Mouse (Mus musculus) lung, adult 2 months (tissue): ENCODE measurements around the gene Epha1. TPM values are rescaled to one million over a fixed set of nuclear protein-coding genes. Genes with fewer than 3 reads are reported as not detected.

ENCODE experiments used
- DNase-seq: peaks from one replicate; pipeline ENCODE4 v3.0.0; 2022
- H3K4me1 ChIP-seq: fragments of 200-500 bp; 2 replicates; pipeline ENCODE4 v1.6.1; 2011; ENCODE audit warnings: low read length; ENCODE audit not compliant: control insufficient read depth, insufficient read depth
- H3K4me3 ChIP-seq: fragments of 200-500 bp; replicated peaks from 2 replicates; pipeline ENCODE3; 2011; ENCODE audit warnings: low read depth, mild to moderate bottlenecking, control low read depth, low read length; ENCODE audit errors: extremely low read depth
- CTCF ChIP-seq: fragments of 200-500 bp; IDR thresholded peaks from 2 replicates; pipeline ENCODE4 v1.5.1; 2011; ENCODE audit warnings: mild to moderate bottlenecking, low read length, control low read depth; ENCODE audit not compliant: insufficient read depth
- POLR2A ChIP-seq: fragments of 200-500 bp; IDR thresholded peaks from 2 replicates; pipeline ENCODE4 v1.6.1; 2011; ENCODE audit warnings: low read depth, mild to moderate bottlenecking, control low read depth, low read length, borderline replicate concordance; ENCODE audit errors: extremely low read depth
- WGBS: fragments of 180-500 bp; shearing (Covaris S2); methylation state at CpG from one replicate; pipeline ENCODE4 v1.1.7; 2018; 5-methylcytosine and 5-hydroxymethylcytosine counted together
- polyA plus RNA-seq: library from polyadenylated mRNA; depleted of rRNA; stranded (reverse); fragments of >200 nt; gene quantifications from 2 replicates; pipeline ENCODE4 v1.2.3, GENCODE M21; 2012

Epha1 gene
- polyA plus RNA-seq, 1 experiment, result 26.7 TPM

- TF ChIP-seq POLR2A, result no peak
- TF ChIP-seq CTCF, result no peak
- no peak overlapping the region for H3K4me3 ChIP-seq
- DNase-seq, result no peak
- peaks cover 4% of the 10 kb centered on the region for H3K4me1 ChIP-seq
- 52% methylated on average over 2 of the region's 2 CpGs for WGBS
Measured at GRCm38 (mm10) chr6:42391796-42392330, 18.8 kb upstream of the Epha1 start.

GRCm38 (mm10) chr6:42385635-42386034 lies 12.6 kb upstream of the Epha1 start:
- Histone ChIP-seq H3K4me3 (no peak overlapping the region), H3K4me1 (peaks cover 10% of the 10 kb centered on the region)
- TF ChIP-seq CTCF (no peak), POLR2A (no peak)
- DNase-seq, result no peak
- 68% methylated on average over 4 of the region's 4 CpGs for WGBS

DNA sequence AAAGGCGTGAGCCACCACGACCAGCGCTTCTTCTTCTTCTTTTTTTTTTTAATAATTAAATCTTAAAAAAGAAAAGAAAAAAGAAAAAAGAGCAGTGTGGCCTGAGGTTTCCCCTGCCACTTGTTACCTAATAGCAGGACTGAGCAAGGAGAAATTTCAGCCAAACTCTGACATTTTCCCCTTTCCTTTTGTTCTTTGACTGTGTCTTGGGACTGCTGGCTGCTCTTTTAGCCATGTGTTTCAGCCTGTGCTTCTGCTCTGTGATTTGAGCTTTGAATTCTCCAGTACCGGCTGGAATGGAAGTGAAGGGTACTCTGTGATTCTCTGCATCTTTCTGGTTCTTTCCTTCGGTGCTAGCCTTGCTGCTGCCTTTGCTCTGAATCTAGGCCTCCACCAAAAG lies 10.3 kb upstream of the Epha1 start:
- no peak for TF ChIP-seq CTCF
- no peak for TF ChIP-seq POLR2A
- 85% methylated on average over 5 of the region's 5 CpGs for WGBS
- H3K4me3 ChIP-seq, result no peak overlapping the region
- peaks cover 10% of the 10 kb centered on the region for H3K4me1 ChIP-seq
- DNase-seq, result no peak

DNA sequence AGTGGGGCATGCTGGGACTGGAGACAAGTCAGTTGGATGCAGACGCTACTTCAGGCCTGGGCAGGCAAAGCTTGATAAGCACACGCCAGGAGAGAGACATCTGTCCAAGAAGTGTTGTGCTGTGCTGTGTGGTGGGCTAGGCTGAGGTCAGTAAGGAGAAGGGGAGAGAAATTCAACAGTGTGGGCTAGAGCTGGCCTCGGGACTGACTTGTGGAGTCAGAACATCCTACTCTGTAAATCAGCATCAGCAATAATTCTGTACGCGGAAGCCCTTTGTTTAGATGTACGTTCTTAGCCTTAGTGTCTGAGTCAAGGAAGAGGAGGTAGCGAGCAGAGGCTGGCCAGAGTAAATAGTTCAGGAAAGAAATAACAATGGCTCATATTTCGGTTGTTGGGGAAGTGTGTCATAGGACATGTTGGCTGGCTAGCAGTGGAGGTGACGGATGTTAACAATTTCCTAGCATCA lies 8.9 kb upstream of the Epha1 start:
- DNase-seq, result no peak
- WGBS, result 29% methylated on average over 9 of the region's 9 CpGs
- H3K4me3 ChIP-seq, result no peak overlapping the region
- H3K4me1 ChIP-seq, result peaks cover 10% of the 10 kb centered on the region
- TF ChIP-seq CTCF (no peak), POLR2A (no peak)

DNA sequence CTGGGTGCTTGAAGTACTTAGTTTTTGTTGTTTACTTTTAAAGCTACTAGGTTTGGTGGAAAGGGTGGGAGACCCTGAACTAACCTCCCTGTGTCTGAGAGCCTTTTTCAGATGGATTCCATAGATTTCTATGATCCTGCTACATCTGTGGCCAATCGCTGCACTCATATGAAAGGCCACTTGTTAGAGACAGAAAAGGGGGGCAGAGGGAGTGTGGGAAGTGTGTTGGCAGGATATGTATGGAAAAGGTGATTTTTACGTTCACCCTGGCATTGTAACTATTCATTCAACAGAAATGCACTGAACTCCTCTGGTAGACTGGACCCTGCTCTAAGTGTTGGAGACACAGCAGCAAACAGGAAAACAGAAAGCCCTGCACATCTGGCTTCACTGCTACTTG lies 8.2 kb upstream of the Epha1 start:
- WGBS, result 79% methylated on average over 2 of the region's 2 CpGs
- Histone ChIP-seq H3K4me1 (peaks cover 10% of the 10 kb centered on the region), H3K4me3 (no peak overlapping the region)
- no peak for TF ChIP-seq POLR2A
- no peak for TF ChIP-seq CTCF
- no peak for DNase-seq

DNA sequence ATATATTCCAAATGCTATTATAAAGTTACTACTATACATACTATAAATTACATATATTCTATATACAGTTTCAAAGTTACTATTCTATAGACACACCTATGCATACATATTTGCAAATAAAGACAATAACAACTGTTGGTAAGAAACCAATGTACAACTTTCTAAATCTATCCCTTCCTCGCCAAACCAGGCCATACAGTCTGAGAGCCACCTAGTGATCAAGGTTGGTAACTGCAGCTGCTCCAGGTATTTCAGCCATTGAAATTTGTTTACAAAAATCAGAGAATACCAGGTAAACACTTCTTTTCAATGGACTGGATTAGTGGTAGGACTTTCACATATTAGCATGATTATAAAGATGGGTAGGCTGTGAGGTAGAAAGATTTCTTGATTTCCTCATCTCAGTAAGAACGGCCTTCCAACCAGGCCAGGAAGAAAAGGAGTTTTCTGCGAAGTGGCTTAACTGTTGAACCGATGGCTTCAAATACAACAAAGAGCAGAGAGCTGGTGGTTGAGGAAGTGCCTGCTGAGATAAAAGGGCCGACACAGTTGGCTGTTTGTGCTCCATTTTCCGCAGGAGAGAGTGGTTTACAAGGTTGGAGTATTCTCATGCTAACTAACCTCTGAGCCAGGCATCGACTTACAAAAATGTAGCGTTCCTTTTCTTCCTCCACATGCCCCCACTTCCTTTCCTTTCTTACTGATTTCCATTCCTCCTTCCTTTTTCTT lies 7.5 kb upstream of the Epha1 start:
- no peak for DNase-seq
- no peak for TF ChIP-seq POLR2A
- peak; percentile 46; the same call in 1 of the 2 replicates for TF ChIP-seq CTCF
- 37% methylated on average over 8 of the region's 8 CpGs for WGBS

GRCm38 (mm10) chr6:42379551-42379950 lies 6.5 kb upstream of the Epha1 start:
- TF ChIP-seq POLR2A, result no peak
- no peak for TF ChIP-seq CTCF
- Histone ChIP-seq H3K4me3 (no peak overlapping the region), H3K4me1 (peaks cover 16% of the 10 kb centered on the region)
- DNase-seq, result no peak
- 70% methylated on average over 3 of the region's 3 CpGs for WGBS

More for the DNA sequence above, 7.5 kb upstream of the Epha1 start:
- Histone ChIP-seq H3K4me3 (no peak overlapping the region), H3K4me1 (peaks cover 16% of the 10 kb centered on the region)

DNA sequence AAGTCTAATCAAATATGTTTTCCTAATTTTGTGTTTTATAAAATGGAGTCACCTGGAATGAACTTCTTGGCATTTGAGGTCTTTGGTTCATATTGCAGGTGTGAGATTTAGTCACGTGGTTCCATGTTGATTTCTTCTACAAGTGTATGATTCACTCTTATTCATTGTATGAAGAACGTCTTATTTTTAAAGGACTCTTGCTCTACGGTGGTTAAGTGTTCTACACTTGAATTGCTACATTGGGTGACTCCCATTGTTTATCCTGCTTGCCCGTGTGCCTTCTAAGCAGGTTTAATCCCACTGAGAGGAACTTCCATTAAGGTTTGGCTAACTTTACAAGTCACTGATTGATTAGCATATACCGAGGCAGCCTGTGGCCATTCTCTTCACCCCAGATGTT lies 4.2 kb upstream of the Epha1 start:
- Histone ChIP-seq H3K4me1 (peaks cover 15% of the 10 kb centered on the region), H3K4me3 (no peak overlapping the region)
- no peak for DNase-seq
- 76% methylated on average over 5 of the region's 5 CpGs for WGBS
- TF ChIP-seq CTCF (no peak), POLR2A (no peak)

- no peak overlapping the region for H3K4me3 ChIP-seq
- no peak for TF ChIP-seq POLR2A
- TF ChIP-seq CTCF, result no peak
- 79% methylated on average over 6 of the region's 6 CpGs for WGBS
- no peak for DNase-seq
- peaks cover 12% of the 10 kb centered on the region for H3K4me1 ChIP-seq
Measured at GRCm38 (mm10) chr6:42376504-42377019, 3.5 kb upstream of the Epha1 start.

DNA sequence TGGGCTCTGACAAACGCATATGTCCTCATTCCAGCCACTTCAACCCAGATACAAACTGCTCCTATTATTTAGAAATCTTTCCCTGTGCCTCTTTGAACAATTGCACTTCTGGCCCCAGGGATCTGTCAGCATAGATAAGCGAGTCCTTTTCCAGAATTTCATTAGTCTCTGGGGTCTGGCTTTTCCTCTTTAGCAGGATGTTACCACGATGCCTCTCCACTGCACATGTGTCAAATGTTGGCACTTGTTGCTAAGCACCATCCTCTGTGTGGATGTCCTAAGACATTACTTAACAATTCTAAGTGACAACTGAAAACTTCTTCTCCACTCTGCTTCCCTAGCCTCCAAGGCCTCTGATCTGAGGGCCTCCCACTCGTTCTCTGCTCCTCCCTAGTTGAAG lies 2.9 kb upstream of the Epha1 start:
- DNase-seq, result no peak
- 20% methylated on average over 4 of the region's 4 CpGs for WGBS
- no peak for TF ChIP-seq CTCF
- TF ChIP-seq POLR2A, result no peak

More for the DNA sequence above, 2.9 kb upstream of the Epha1 start:
- Histone ChIP-seq H3K4me1 (peaks cover 10% of the 10 kb centered on the region), H3K4me3 (no peak overlapping the region)
